Mouse (Mus musculus): ENCODE results near the gene Catsperb.
"Not testable (repeated sequence)": the region's sequence is repeated elsewhere in the genome, so short reads cannot be mapped to it uniquely, and the experiment has no call there.

Catsperb gene

GRCm38 (mm10) chr12:101404353-101404752, at the start of gene Catsperb:
TSS of gene Catsperb (plus strand) at chr12:101404653.
- not testable (repeated sequence) for DNase-seq (ENCODE audit: low spot score in 2 of 2)

DNA sequence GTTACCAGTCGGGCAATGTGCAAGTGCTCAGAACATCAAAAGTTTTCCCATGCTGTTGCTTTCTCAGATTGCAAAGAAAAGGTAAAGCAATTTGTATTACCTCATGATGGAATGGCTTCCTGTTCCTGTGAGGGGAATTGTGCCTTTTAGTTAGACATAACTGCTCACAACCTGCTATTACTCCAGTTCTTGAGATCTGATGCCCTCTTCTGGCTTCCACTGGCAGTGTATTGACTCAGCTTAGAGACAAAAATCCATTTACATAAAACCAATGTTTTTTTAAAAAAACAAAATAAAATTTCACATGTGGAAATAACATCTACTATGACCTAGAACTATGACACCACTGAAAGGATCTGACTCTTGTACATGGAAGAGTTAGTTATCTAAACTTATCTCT, 43.0 kb upstream of the Catsperb start:
- DNase-seq (ENCODE audit: low spot score in 2 of 2), result peak; percentile 16 to 21

DNA sequence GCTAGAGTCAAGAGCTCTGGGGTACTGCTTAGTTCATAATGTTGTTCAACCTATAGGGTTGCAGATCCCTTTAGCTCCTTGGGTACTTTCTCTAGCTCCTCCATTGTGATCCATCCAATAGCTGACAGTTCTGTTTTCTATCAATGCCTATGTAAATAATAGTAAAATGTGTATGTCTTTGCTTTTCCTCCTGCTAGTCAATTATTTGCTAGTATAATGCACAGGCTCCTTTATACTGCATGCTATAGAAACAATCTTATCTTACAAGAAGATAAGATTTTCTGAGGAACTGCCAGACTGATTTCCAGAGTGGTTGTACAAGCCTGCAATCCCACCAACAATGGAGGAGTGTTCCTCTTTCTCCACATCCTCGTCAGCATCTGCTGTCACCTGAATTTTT, 23.0 kb upstream of the Catsperb start:
- DNase-seq (ENCODE audit: low spot score in 2 of 2), result not testable (repeated sequence)

DNA sequence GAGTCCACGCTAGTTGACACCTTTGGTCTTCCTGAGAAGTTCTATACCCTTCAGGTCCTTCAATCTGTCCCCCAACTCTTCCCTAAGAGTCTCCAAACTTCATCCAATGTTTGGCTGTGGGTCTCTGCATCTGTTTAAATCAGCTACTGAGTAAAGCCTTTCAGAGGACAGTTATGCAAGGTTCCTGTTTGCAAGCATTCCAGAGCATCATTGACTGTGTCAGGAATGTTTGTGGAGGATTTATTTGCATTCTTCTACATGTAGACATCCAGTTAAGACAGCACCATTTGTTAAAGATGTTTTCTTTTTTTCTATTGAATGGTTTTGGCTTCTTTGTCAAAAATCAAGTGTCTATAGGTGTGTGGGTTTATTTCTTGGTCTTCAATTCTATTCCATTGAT, 21.7 kb downstream of the Catsperb start:
- no peak for DNase-seq (ENCODE audit: low spot score in 2 of 2)

- DNase-seq (ENCODE audit: low spot score in 2 of 2), result no peak
Measured at GRCm38 (mm10) chr12:101462051-101462450, 57.6 kb downstream of the Catsperb start.

DNA sequence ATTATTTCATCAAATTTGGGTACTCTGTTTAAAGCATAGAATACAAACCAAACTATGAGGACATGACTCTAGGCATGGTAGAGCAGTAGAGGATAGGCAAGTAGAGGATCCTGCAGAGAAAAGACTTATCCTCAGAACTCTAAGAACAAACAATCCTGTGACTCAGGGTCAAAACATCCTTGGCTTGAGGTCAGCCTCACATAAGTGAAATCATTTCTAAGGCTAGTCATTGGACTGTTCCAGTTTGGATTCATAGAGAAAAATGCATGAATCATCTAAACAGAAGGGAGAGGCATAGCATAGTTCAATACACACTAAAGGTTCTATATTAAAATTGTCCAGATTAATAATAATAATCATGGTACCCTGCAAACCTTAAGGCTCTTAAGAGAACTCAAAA, 79.1 kb downstream of the Catsperb start:
- DNase-seq (ENCODE audit: low spot score in 2 of 2), result no peak

DNA sequence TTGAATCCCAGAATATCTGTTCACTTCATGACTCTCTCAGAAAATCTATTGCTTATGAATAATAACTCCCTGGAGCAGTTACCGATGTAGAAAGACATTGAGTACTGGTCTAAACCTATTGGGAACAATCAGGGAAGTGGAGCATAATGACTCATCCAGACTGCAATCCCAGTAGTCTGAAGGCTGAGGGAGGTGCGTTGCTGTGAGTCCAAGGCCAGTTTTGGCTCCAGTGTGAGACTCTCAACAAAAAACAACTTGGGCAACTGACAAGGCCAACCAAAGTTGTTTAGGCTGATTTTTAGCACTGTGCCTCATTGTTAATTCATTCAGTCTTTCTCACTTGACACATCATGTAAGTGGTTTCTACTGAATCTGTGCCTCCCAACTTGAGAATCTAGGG, 106.9 kb downstream of the Catsperb start:
- not testable (repeated sequence) for DNase-seq (ENCODE audit: low spot score in 2 of 2)

DNA sequence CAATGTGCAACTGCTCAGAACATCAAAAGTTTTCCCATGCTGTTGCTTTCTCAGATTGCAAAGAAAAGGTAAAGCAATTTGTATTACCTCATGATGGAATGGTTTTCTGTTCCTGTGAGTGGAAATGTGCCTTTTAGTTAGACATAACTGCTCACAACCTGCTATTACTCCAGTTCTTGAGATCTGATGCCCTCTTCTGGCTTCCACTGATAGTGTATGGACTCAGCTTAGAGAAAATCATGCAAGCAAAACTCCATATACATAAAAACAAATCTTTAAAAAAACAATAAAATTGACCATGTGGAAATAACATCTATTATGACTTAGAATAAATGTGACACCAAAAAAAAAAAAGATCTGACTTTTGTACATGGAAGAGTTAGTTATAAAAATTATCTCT, 202.2 kb downstream of the Catsperb start:
- DNase-seq (ENCODE audit: low spot score in 2 of 2), result peak; percentile 19

- no peak for DNase-seq (ENCODE audit: low spot score in 2 of 2)
Measured at GRCm38 (mm10) chr12:101633137-101633536, 228.7 kb downstream of the Catsperb start.

DNA sequence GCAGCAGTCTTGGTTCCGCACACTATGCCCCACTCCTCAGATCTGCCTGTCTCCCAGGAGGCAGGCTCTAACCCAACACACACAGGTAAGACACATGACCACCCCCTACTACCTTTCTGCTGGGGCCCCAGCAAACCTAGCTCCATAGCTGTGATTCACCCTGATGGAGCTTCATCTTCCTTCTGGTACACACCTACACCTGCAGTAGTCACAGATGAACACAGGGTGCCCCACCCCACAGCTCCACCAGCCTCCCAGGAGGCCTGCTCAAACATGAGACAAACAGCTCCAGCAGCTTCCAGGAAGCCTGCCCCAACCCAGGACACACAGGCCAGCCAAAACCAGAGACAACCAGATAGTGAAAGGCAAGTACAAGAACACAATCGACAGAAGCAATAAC, 263.0 kb downstream of the Catsperb start:
- DNase-seq (ENCODE audit: low spot score in 2 of 2), result no peak
